Mouse (Mus musculus): ENCODE results near the gene Plxna4. TPM values are rescaled to one million over a fixed set of nuclear protein-coding genes. Genes with fewer than 3 reads are reported as not detected.

Gene Plxna4
- polyA plus RNA-seq, 1 experiment from 2014 or later = 3.6 TPM

DNA sequence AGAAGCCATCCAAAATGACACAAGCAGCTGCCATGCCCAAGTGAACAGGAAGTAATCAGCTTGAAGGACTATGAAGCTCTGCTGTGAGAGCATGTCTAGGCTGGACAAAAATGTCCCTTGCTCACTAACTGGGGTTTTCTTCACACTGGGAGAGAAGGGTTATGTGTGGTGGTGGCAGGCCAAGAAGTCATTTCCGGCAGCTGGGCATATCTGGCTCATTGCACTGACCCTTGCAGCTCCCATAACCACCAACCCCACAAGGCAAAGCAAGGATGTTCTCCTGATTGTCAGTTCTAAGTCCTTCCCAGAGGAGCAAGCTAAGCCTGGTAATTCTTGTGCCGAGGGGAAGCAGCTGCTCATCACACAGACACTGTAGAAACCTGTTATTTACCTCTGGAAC, 239.0 kb downstream of the Plxna4 start:
- Histone ChIP-seq H3K27me3 (ENCODE audit: control insufficient read depth, insufficient read depth, low read length) (no peaks in the 10 kb centered on the region), H3K36me3 (ENCODE audit: control insufficient read depth, insufficient read depth, low read length) (no peaks in the 10 kb centered on the region), H3K9me3 (ENCODE audit: control insufficient read depth, low read length) (no peaks in the 10 kb centered on the region), H3K27ac (ENCODE audit: low read depth, low read length) (no peak overlapping the region), H3K4me1 (ENCODE audit: control insufficient read depth, insufficient read depth, low read length) (no peaks in the 10 kb centered on the region), H3K4me2 (no peak overlapping the region), H3K9ac (ENCODE audit: low read length) (no peak overlapping the region), H3K4me3 (ENCODE audit: low read depth, low read length) (no peak overlapping the region)
- no peak for ATAC-seq (ENCODE audit: low FRiP score)
- no peak for DNase-seq (ENCODE audit: low spot score, missing footprints)
- 85% methylated on average over 2 of the region's 2 CpGs for WGBS

DNA sequence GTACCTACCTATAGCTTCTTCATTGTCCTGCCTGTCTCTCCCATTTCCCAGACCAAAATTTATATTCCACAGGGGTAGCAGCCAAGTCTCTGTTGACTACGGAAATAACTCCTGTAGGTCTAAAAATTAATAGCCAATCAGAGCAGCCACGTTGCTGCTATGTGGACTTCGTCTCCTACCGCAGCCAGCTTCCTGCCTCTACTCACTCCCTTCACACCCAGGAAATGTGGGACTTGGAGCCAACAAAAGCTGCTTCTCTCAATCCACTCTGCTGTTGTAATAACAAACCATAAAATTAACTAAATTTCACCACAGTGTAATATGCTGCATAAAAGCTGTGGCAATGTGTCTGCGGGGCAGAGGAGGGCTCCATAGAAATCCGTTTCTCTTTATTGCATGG, 239.9 kb downstream of the Plxna4 start:
- 89% methylated on average over 6 of the region's 6 CpGs for WGBS
- Histone ChIP-seq H3K4me1 (ENCODE audit: control insufficient read depth, insufficient read depth, low read length) (no peaks in the 10 kb centered on the region), H3K4me3 (ENCODE audit: low read depth, low read length) (no peak overlapping the region), H3K27ac (ENCODE audit: low read depth, low read length) (no peak overlapping the region), H3K27me3 (ENCODE audit: control insufficient read depth, insufficient read depth, low read length) (no peaks in the 10 kb centered on the region), H3K9me3 (ENCODE audit: control insufficient read depth, low read length) (no peaks in the 10 kb centered on the region), H3K4me2 (no peak overlapping the region), H3K9ac (ENCODE audit: low read length) (no peak overlapping the region), H3K36me3 (ENCODE audit: control insufficient read depth, insufficient read depth, low read length) (no peaks in the 10 kb centered on the region)
- DNase-seq (ENCODE audit: low spot score, missing footprints) = no peak
- ATAC-seq (ENCODE audit: low FRiP score) = no peak

DNA sequence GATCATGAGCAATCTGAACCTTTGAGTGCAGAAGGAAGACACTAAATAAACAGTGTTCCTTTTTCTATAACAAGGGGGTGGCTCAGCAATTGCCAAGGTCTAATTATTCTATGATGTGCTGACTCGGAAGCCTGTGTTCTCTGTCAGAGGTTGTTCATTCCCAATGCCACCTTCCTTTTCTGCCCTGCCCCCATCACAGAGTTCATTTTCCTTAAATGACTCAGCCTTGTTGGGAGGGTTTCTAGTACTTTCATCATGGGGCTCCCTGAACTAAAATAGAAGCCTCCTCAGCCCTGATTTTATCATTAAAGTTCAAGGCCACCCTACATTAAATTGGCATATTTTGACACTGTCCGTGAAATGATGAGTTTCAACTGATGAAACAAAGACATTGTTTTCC, 242.0 kb downstream of the Plxna4 start:
- Histone ChIP-seq H3K27me3 (ENCODE audit: control insufficient read depth, insufficient read depth, low read length) (no peaks in the 10 kb centered on the region), H3K9me3 (ENCODE audit: control insufficient read depth, low read length) (no peaks in the 10 kb centered on the region), H3K4me2 (no peak overlapping the region), H3K36me3 (ENCODE audit: control insufficient read depth, insufficient read depth, low read length) (no peaks in the 10 kb centered on the region), H3K9ac (ENCODE audit: low read length) (no peak overlapping the region), H3K4me1 (ENCODE audit: control insufficient read depth, insufficient read depth, low read length) (no peaks in the 10 kb centered on the region), H3K4me3 (ENCODE audit: low read depth, low read length) (no peak overlapping the region), H3K27ac (ENCODE audit: low read depth, low read length) (no peak overlapping the region)
- 86% methylated on average over 2 of the region's 2 CpGs for WGBS
- ATAC-seq (ENCODE audit: low FRiP score) (no peak), DNase-seq (ENCODE audit: low spot score, missing footprints) (no peak)

GRCm38 (mm10) chr6:32342727-32343126, 245.3 kb downstream of the Plxna4 start:
- DNase-seq (ENCODE audit: low spot score, missing footprints) = no peak
- ATAC-seq (ENCODE audit: low FRiP score) = no peak
- WGBS = 91% methylated on average over 8 of the region's 8 CpGs

DNA sequence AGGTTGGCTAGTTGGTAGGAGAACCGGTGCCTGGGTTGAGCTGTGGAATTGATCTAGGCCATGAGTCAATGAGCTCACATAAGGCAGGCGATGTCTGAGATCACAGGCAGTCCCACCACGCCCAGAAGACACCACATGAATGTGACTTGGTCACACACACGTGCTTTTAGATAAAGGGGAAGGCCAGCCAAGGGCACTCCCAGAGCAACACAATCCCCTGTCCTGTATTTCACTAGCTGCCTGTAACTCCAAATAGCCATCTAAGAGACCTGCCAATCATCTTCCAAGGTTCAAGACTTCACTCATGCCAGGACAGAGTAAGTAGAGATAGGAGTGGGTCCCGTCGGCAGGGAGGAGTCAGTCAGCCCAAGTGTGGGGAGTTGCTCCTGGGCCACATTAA, 245.7 kb downstream of the Plxna4 start:
- H3K27me3 ChIP-seq (ENCODE audit: control insufficient read depth, insufficient read depth, low read length) = no peaks in the 10 kb centered on the region
- H3K9me3 ChIP-seq (ENCODE audit: control insufficient read depth, low read length) = no peaks in the 10 kb centered on the region
- no peak for DNase-seq (ENCODE audit: low spot score, missing footprints)
- H3K9ac ChIP-seq (ENCODE audit: low read length) = no peak overlapping the region
- 86% methylated on average over 6 of the region's 6 CpGs for WGBS
- no peak overlapping the region for H3K4me3 ChIP-seq (ENCODE audit: low read depth, low read length)
- H3K27ac ChIP-seq (ENCODE audit: low read depth, low read length) = no peak overlapping the region
- no peaks in the 10 kb centered on the region for H3K36me3 ChIP-seq (ENCODE audit: control insufficient read depth, insufficient read depth, low read length)
- ATAC-seq (ENCODE audit: low FRiP score) = no peak
- no peak overlapping the region for H3K4me2 ChIP-seq
- H3K4me1 ChIP-seq (ENCODE audit: control insufficient read depth, insufficient read depth, low read length) = no peaks in the 10 kb centered on the region

More at GRCm38 (mm10) chr6:32342727-32343126, 245.3 kb downstream of the Plxna4 start:
- H3K9ac ChIP-seq (ENCODE audit: low read length) = no peak overlapping the region
- no peak overlapping the region for H3K4me3 ChIP-seq (ENCODE audit: low read depth, low read length)
- H3K36me3 ChIP-seq (ENCODE audit: control insufficient read depth, insufficient read depth, low read length) = no peaks in the 10 kb centered on the region
- H3K4me1 ChIP-seq (ENCODE audit: control insufficient read depth, insufficient read depth, low read length) = no peaks in the 10 kb centered on the region
- no peak overlapping the region for H3K4me2 ChIP-seq
- no peaks in the 10 kb centered on the region for H3K9me3 ChIP-seq (ENCODE audit: control insufficient read depth, low read length)
- no peak overlapping the region for H3K27ac ChIP-seq (ENCODE audit: low read depth, low read length)
- no peaks in the 10 kb centered on the region for H3K27me3 ChIP-seq (ENCODE audit: control insufficient read depth, insufficient read depth, low read length)

DNA sequence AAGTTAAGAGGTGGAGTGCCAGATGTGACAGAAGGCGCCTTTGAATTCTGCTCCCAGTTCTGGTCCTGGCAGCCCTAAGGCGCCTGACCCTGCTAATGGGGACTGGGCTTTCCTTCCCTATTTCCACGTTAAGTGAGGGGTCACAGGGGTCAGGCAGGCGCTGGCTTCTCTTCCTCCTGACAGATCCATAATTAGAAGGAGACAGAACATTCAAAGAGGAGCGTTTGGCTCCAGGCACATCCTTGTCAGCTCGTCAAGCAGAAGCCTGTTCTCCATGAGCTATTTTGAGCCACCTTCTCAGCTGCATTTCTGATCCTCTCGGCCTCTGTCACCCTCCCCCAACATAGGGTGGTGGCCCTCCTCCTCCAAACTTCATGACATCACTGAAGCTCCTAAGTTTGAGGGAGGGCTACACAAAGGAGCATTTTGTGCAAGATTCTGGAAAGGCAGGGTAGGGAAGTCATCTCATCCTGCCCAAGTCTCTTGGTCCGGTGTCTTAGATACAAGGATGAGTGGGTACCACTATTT, 249.5 kb downstream of the Plxna4 start:
- no peak for DNase-seq (ENCODE audit: low spot score, missing footprints)

GRCm38 (mm10) chr6:32331281-32331680, 256.7 kb downstream of the Plxna4 start:
- Histone ChIP-seq H3K4me2 (no peak overlapping the region), H3K4me3 (ENCODE audit: low read depth, low read length) (no peak overlapping the region), H3K27me3 (ENCODE audit: control insufficient read depth, insufficient read depth, low read length) (no peaks in the 10 kb centered on the region), H3K36me3 (ENCODE audit: control insufficient read depth, insufficient read depth, low read length) (no peaks in the 10 kb centered on the region), H3K9ac (ENCODE audit: low read length) (no peak overlapping the region), H3K4me1 (ENCODE audit: control insufficient read depth, insufficient read depth, low read length) (peaks cover 8% of the 10 kb centered on the region), H3K9me3 (ENCODE audit: control insufficient read depth, low read length) (no peaks in the 10 kb centered on the region), H3K27ac (ENCODE audit: low read depth, low read length) (no peak overlapping the region)
- ATAC-seq (ENCODE audit: low FRiP score) (peak; percentile 59; the same call in 1 of the 2 replicates), DNase-seq (ENCODE audit: low spot score, missing footprints) (no peak)

More for the DNA sequence above, 249.5 kb downstream of the Plxna4 start:
- whole genome bisulfite sequencing = 55% methylated on average over 8 of the region's 8 CpGs
- H3K4me3 ChIP-seq (ENCODE audit: low read depth, low read length) = no peak overlapping the region
- ATAC-seq (ENCODE audit: low FRiP score) = no peak
- H3K36me3 ChIP-seq (ENCODE audit: control insufficient read depth, insufficient read depth, low read length) = no peaks in the 10 kb centered on the region
- no peak overlapping the region for H3K9ac ChIP-seq (ENCODE audit: low read length)
- no peaks in the 10 kb centered on the region for H3K27me3 ChIP-seq (ENCODE audit: control insufficient read depth, insufficient read depth, low read length)
- no peaks in the 10 kb centered on the region for H3K9me3 ChIP-seq (ENCODE audit: control insufficient read depth, low read length)
- no peak overlapping the region for H3K4me2 ChIP-seq
- no peak overlapping the region for H3K27ac ChIP-seq (ENCODE audit: low read depth, low read length)
- H3K4me1 ChIP-seq (ENCODE audit: control insufficient read depth, insufficient read depth, low read length) = no peaks in the 10 kb centered on the region

DNA sequence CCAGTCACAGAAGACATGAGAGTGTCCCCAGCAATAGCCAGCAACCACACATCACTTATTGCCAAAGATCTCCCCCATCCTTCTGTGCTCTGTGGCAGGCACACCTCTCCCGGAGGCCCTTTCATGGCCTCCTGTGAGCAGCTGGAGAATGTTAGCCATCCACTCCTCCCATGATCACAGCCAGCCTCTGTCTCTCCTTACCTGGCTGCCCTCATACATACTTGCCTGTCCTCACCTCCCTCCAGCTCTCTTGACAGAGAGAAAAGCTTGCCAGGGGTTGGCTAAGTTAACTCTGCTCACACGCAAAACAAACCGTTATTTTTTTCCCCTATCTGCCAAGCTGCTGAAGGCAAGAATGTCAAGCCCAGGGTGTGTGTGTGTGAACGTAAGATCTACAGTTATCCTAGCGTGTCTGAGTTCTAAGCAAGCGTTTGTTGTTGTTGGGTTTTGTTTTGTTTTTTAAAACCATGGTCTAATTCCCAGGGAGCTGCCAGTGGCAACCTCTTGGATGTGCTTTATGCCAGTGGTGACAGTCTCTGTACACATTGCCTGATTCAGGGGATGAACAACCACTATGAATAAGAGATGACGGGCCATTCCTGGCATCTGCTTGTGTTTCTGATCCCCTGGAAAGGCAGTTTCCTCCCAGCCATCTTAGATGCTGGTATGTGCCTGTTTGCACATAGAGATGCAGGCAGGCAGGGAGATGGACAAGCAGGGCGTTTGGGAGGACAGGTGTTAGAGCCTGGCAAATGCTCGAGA, 257.8 kb downstream of the Plxna4 start:
- Histone ChIP-seq H3K4me2 (no peak overlapping the region), H3K4me1 (ENCODE audit: control insufficient read depth, insufficient read depth, low read length) (peaks cover 8% of the 10 kb centered on the region), H3K36me3 (ENCODE audit: control insufficient read depth, insufficient read depth, low read length) (no peaks in the 10 kb centered on the region), H3K4me3 (ENCODE audit: low read depth, low read length) (no peak overlapping the region), H3K9ac (ENCODE audit: low read length) (no peak overlapping the region), H3K27me3 (ENCODE audit: control insufficient read depth, insufficient read depth, low read length) (no peaks in the 10 kb centered on the region), H3K9me3 (ENCODE audit: control insufficient read depth, low read length) (no peaks in the 10 kb centered on the region), H3K27ac (ENCODE audit: low read depth, low read length) (no peak overlapping the region)
- no peak for ATAC-seq (ENCODE audit: low FRiP score)
- peak; percentile 51 for DNase-seq (ENCODE audit: low spot score, missing footprints)
- WGBS = 79% methylated on average over 9 of the region's 9 CpGs

DNA sequence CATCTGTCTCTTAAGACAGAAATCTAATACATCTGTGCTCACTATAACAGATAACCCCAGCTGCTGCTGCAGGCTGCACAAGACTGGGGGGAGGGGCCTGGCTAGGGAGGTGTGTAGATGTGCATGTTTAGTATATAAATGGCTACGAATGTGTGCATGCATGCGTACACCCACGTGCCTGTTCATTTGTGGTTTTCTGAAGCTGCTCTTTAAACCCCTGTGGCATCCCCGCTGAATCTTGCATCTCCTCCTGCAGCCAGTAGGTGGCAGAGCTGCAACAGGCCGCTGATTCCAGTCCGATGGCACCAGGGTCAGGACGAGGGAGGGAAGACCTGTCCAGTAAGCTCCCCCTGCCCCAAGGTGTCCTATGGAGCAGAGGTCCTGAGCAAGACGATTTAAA, 260.0 kb downstream of the Plxna4 start:
- ATAC-seq (ENCODE audit: low FRiP score) (peak; percentile 64; the same call in 1 of the 2 replicates), DNase-seq (ENCODE audit: low spot score, missing footprints) (peak; percentile 95)
- no peak overlapping the region for H3K9ac ChIP-seq (ENCODE audit: low read length)
- no peaks in the 10 kb centered on the region for H3K36me3 ChIP-seq (ENCODE audit: control insufficient read depth, insufficient read depth, low read length)
- WGBS = 4% methylated on average over 8 of the region's 8 CpGs
- H3K27ac ChIP-seq (ENCODE audit: low read depth, low read length) = no peak overlapping the region
- no peaks in the 10 kb centered on the region for H3K9me3 ChIP-seq (ENCODE audit: control insufficient read depth, low read length)
- no peaks in the 10 kb centered on the region for H3K27me3 ChIP-seq (ENCODE audit: control insufficient read depth, insufficient read depth, low read length)
- H3K4me1 ChIP-seq (ENCODE audit: control insufficient read depth, insufficient read depth, low read length) = peaks cover 8% of the 10 kb centered on the region
- no peak overlapping the region for H3K4me2 ChIP-seq
- H3K4me3 ChIP-seq (ENCODE audit: low read depth, low read length) = no peak overlapping the region

Data from midbrain, embryonic 11.5 days (tissue).